Mouse (Mus musculus) neural tube, embryonic 11.5 days (tissue): ENCODE measurements around the gene Aatk. TPM values are rescaled to one million over a fixed set of nuclear protein-coding genes. Genes with fewer than 3 reads are reported as not detected.

ENCODE experiments used
- ATAC-seq: fragments of 200-750 bp; cut with Nextera tagmentation; 2 replicates; pipeline ENCODE4 v1.8.0; 2017; ENCODE audit warnings: moderate number of reproducible peaks, mild to moderate bottlenecking, moderate TSS enrichment, moderate library complexity; ENCODE audit not compliant: insufficient read depth, low FRiP score, low TSS enrichment
- DNase-seq: peaks from one replicate; pipeline ENCODE4 v3.0.0-alpha.2; 2015; ENCODE audit warnings: low spot score
- H3K27ac ChIP-seq: fragments of 300-500 bp; sonication (generic); 2 replicates; pipeline ENCODE4 v1.5.1; 2014; ENCODE audit warnings: low read depth, mild to moderate bottlenecking, low read length
- H3K27me3 ChIP-seq: fragments of 300-500 bp; sonication (generic); 2 replicates; pipeline ENCODE4 v1.6.1; 2014; ENCODE audit warnings: mild to moderate bottlenecking, low read length, mixed read lengths; ENCODE audit not compliant: control insufficient read depth, insufficient read depth
- H3K36me3 ChIP-seq: fragments of 300-500 bp; sonication (generic); 2 replicates; pipeline ENCODE4 v1.6.1; 2014; ENCODE audit warnings: mild to moderate bottlenecking, low read length, moderate library complexity, mixed read lengths; ENCODE audit not compliant: control insufficient read depth, insufficient read depth
- H3K4me1 ChIP-seq: fragments of 300-500 bp; sonication (generic); 2 replicates; pipeline ENCODE4 v1.6.1; 2014; ENCODE audit warnings: low read length, mixed read lengths; ENCODE audit not compliant: control insufficient read depth, insufficient read depth
- H3K4me2 ChIP-seq: fragments of 300-500 bp; sonication (generic); 2 replicates; pipeline ENCODE4 v1.6.1; 2014; ENCODE audit warnings: low read depth, mild to moderate bottlenecking, moderate library complexity
- H3K4me3 ChIP-seq: fragments of 300-500 bp; sonication (generic); 2 replicates; pipeline ENCODE4 v1.5.1; 2014; ENCODE audit warnings: low read depth, low read length
- H3K9ac ChIP-seq: fragments of 300-500 bp; sonication (generic); 2 replicates; pipeline ENCODE4 v1.6.1; 2014; ENCODE audit warnings: mild to moderate bottlenecking, low read length
- H3K9me3 ChIP-seq: fragments of 300-500 bp; sonication (generic); 2 replicates; pipeline ENCODE4 v1.6.1; 2016; ENCODE audit warnings: low read length; ENCODE audit not compliant: control insufficient read depth
- WGBS: fragments of 180-500 bp; shearing (Covaris S2); extraction: QIAGEN DNeasy Blood & Tissue Kit; methylation state at CpG from one replicate; pipeline ENCODE4 v1.1.7; 2014; 5-methylcytosine and 5-hydroxymethylcytosine counted together
- polyA plus RNA-seq: library from polyadenylated mRNA; unstranded; fragments of >200 nt; fragmentation: Nextera tagmentation; extraction: Ambion mirVana; gene quantifications from 2 replicates; pipeline ENCODE4 v1.2.1, GENCODE M21; 2014

The Aatk gene
- polyA plus RNA-seq, 1 experiment from 2014 or later = 3.0 TPM

DNA sequence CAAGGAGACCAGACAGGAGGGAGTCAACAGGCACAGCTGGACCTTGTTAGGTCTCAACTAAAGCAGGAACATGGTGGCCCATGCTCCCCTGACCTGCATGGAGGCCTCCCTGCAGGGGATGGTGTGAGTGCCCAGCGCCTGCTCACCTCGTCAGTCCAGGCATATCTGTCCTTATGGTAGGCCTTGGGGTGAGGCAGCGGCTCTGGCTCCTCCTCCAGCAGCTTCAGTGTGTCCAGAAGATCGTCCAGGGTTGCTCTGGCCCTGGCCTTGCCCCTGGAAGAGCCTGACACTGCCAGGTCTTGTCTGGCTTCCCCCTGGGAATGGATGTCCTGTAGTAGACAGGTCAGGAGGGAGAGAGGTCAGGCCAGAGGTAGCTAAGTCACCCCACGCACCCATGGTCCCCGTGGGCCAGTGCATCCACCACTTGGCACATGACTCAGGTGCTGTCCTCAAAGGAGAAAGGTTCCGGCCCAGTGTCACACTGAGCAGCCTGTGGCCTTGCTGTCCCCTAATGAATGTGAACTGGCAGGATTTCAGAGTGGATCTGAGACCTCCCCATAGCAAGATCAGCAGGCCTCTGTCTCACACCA lies 24.9 kb upstream of the Aatk start:
- no peak overlapping the region for H3K27ac ChIP-seq
- H3K9ac ChIP-seq = no peak overlapping the region

DNA sequence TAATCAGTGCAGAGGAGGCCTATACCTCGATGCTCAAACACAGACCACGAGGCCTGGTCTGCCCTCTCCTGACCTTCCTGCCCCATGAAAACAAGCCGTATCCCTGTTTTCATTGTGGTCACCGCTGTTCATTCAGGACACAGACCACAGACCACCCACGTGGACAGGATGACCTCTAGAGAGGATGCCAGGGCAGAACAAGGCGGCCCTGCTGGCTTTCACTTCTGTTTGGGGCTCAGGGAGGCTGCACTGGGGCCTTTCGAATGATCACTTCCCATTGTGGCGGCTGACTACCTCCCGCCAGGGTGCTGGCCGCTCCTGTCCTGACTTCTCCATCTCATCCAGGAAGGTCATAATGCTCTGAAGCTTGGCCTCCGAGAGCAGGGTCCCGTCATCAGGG lies 24.1 kb upstream of the Aatk start:
- DNase-seq (no peak), ATAC-seq (no peak)
- H3K9me3 ChIP-seq = no peaks in the 10 kb centered on the region
- no peak overlapping the region for H3K4me2 ChIP-seq
- H3K27ac ChIP-seq = no peak overlapping the region
- 23% methylated on average over 12 of the region's 12 CpGs for WGBS
- peaks cover 24% of the 10 kb centered on the region for H3K36me3 ChIP-seq
- no peaks in the 10 kb centered on the region for H3K27me3 ChIP-seq
- no peak overlapping the region for H3K4me3 ChIP-seq
- peaks cover 11% of the 10 kb centered on the region; the same call in 1 of the 2 replicates for H3K4me1 ChIP-seq
- no peak overlapping the region for H3K9ac ChIP-seq

More for the DNA sequence above, 24.9 kb upstream of the Aatk start:
- Histone ChIP-seq H3K36me3 (peaks cover 28% of the 10 kb centered on the region), H3K9me3 (no peaks in the 10 kb centered on the region), H3K4me1 (peaks cover 11% of the 10 kb centered on the region; the same call in 1 of the 2 replicates), H3K4me2 (no peak overlapping the region), H3K4me3 (no peak overlapping the region), H3K27me3 (no peaks in the 10 kb centered on the region)
- ATAC-seq (no peak), DNase-seq (peak; percentile 8)
- 84% methylated on average over 7 of the region's 7 CpGs for WGBS

DNA sequence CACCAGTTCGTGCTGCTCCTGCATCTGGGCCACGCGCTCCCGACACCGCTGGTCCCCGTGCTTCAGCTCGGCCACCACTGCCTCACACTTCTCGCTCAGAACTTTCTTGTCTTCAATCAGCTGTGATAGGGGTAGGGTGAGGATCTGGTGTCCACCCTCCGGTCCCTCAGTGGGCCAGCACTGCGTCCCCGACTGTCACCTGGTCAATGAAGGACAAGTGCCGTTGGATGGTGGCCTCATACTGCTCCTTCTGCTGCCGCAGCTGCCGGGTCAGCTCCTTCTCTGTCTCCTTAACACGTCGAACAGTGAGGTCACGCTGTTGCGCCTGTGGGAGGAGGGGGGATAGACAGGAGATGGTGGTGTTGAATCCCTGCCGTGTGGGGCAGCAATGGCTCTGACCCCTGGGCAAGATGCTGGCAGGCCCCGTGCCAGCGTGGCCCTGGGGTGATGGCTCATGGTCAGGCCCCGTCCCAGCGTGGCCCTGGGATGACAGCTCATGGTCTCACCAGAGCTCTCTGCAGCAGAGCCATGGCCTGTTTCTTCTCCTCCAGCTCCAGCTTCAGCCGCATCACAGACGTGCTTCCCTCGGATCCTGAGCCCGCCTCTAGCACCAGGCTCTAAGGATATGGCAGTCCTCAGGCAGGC lies 23.4 kb upstream of the Aatk start:
- 85% methylated on average over 26 of the region's 27 CpGs for WGBS
- Histone ChIP-seq H3K27ac (no peak overlapping the region), H3K36me3 (peaks cover 21% of the 10 kb centered on the region), H3K9me3 (no peaks in the 10 kb centered on the region), H3K9ac (no peak overlapping the region), H3K4me3 (no peak overlapping the region), H3K4me2 (no peak overlapping the region), H3K4me1 (peaks cover 11% of the 10 kb centered on the region; the same call in 1 of the 2 replicates), H3K27me3 (no peaks in the 10 kb centered on the region)
- DNase-seq (no peak), ATAC-seq (no peak)

DNA sequence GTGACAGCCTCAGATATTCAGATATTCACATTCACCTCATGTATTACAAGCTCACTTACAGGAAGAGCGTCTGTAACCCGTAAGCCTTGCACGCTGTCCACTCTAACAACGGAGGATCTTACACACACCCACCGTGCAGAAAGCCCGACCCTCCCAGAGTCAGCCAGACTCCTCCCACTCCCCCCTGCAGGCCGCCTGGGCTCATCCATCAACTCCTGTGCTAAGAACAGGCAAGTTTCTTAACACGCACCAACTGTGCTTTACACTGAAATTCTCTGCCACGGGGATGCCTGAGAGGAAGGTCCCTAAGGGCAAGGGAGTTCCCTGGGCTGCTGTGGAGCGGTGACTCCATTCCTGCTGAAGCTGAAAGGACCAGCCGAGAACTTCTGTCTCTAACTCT lies 22.3 kb upstream of the Aatk start:
- Histone ChIP-seq H3K4me2 (no peak overlapping the region), H3K27me3 (no peaks in the 10 kb centered on the region), H3K9me3 (no peaks in the 10 kb centered on the region), H3K4me3 (no peak overlapping the region), H3K27ac (no peak overlapping the region), H3K9ac (no peak overlapping the region), H3K36me3 (peaks cover 24% of the 10 kb centered on the region), H3K4me1 (peaks cover 11% of the 10 kb centered on the region; the same call in 1 of the 2 replicates)
- DNase-seq (peak; percentile 67), ATAC-seq (no peak)
- WGBS = 25% methylated on average over 11 of the region's 11 CpGs

DNA sequence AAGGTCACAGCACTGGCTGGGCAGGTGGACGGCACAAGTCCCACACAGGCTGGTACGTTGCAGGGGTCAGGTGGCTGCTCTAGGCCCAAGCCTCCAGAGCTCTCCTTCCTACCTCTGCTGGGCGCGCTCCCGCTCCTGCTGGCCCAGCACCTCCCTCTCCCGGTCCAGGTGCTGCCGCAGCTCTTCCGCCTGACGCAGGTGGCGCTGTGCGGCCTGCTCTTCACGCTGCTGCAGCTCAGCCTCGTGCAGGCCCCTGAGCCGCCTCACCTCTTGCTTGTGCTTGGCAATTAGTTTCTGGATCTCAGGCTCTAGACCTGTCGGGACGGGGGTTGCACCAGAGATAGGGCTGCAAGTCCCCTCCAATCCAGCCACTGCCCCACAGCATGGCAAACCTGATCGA lies 20.9 kb upstream of the Aatk start:
- 62% methylated on average over 17 of the region's 17 CpGs for WGBS

DNA sequence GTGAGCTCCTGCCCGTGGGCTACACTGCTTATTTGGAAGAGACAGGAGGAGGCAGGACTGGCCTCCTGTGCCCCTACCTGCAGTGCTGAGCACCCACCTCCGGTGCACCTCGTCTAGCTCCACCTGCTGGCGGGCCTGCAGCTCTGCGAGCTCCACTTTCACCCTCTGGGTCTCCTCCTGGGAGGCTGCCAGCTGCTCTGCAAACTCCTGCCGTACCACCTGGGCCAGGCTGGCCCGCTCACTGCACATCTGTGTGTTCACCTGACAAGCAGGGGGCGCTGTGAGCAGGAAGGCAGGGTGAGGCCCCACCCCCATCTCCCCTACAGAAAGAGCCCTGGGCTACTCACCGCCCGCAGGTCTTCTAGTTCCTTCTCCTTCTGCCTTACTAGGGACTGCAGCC lies 18.3 kb upstream of the Aatk start:
- DNase-seq (peak; percentile 40), ATAC-seq (no peak)
- H3K4me1 ChIP-seq = peaks cover 11% of the 10 kb centered on the region; the same call in 1 of the 2 replicates
- H3K27me3 ChIP-seq = no peaks in the 10 kb centered on the region
- H3K4me3 ChIP-seq = no peak overlapping the region
- H3K9me3 ChIP-seq = no peaks in the 10 kb centered on the region
- no peak overlapping the region for H3K4me2 ChIP-seq
- peaks cover 19% of the 10 kb centered on the region for H3K36me3 ChIP-seq
- no peak overlapping the region for H3K9ac ChIP-seq
- H3K27ac ChIP-seq = no peak overlapping the region
- 42% methylated on average over 10 of the region's 10 CpGs for WGBS

More for the DNA sequence above, 20.9 kb upstream of the Aatk start:
- no peaks in the 10 kb centered on the region for H3K27me3 ChIP-seq
- H3K27ac ChIP-seq = no peak overlapping the region
- H3K9me3 ChIP-seq = no peaks in the 10 kb centered on the region
- peaks cover 27% of the 10 kb centered on the region for H3K36me3 ChIP-seq
- H3K4me2 ChIP-seq = no peak overlapping the region; the same call in 1 of the 2 replicates
- ATAC-seq (no peak), DNase-seq (no peak)
- H3K9ac ChIP-seq = no peak overlapping the region
- H3K4me3 ChIP-seq = no peak overlapping the region
- H3K4me1 ChIP-seq = peaks cover 11% of the 10 kb centered on the region; the same call in 1 of the 2 replicates

DNA sequence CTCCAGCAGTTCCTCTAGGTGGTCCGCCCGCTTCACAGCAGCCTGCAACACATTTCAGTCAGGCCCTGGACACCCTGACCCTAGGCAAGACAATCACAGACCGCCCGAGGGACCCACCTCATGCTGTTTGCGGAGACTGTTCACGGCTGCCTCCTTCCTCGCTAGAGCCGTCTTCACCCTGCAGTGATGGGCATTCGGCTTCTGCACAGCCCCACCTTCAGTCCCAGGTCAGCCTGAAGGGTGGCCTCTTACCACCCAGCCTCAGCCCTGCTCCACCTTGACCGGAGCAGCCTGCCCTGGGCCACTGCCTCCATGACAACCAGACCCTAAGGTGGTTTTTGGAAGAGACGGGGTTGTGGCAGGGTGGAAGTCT lies 17.7 kb upstream of the Aatk start:
- 93% methylated on average over 11 of the region's 11 CpGs for whole genome bisulfite sequencing

DNA sequence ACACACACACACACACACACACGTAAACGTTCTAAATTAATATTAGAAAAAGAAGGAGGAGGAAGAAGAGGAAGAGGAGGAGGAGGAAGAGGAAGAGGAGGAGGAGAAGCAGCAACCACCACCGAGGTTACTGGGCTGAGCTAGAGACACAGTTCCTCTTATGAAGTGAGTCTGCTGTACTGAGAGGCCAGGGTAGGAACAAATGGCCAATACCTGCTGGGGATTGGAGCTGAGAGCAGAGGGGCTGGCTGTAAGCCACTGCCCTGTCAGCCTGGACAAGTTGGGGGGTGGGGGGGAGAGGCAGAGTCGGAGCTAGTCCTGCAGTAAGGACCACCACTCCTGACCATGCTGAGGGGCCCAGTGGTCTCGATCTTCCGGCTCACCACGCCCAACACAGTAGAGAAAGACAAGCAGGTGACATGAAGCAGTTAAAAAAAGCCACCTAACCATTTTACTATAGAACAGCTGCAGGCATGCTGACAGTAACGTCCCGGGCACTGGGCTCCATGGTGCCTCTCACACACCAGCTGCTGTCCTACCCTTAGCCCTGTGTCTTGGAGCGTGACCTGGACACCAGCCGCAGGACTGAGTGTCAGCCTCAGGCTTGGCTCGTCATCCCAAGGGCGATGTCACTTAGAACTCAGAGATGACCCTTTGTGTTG lies 17.2 kb upstream of the Aatk start:
- 87% methylated on average over 12 of the region's 13 CpGs for WGBS
- peak overlapping the region; percentile 14; the same call in 1 of the 2 replicates for H3K27ac ChIP-seq
- DNase-seq (no peak), ATAC-seq (no peak)
- no peaks in the 10 kb centered on the region for H3K27me3 ChIP-seq
- H3K4me2 ChIP-seq = no peak overlapping the region
- 0 out of 2 replicates have a peak, but pooled peaks cover 5% of the 10 kb centered on the region for H3K4me1 ChIP-seq
- H3K4me3 ChIP-seq = no peak overlapping the region
- no peaks in the 10 kb centered on the region for H3K9me3 ChIP-seq
- H3K36me3 ChIP-seq = peaks cover 16% of the 10 kb centered on the region
- H3K9ac ChIP-seq = no peak overlapping the region

More for the DNA sequence above, 17.7 kb upstream of the Aatk start:
- Histone ChIP-seq H3K4me3 (no peak overlapping the region), H3K9ac (no peak overlapping the region), H3K27me3 (no peaks in the 10 kb centered on the region), H3K36me3 (peaks cover 16% of the 10 kb centered on the region), H3K27ac (no peak overlapping the region), H3K9me3 (no peaks in the 10 kb centered on the region), H3K4me1 (peaks cover 10% of the 10 kb centered on the region; the same call in 1 of the 2 replicates), H3K4me2 (no peak overlapping the region)
- ATAC-seq (no peak), DNase-seq (no peak)
